Mouse (Mus musculus): ENCODE measurements around the gene Ppp2r5b.

GRCm38 (mm10) chr19:6281122-6282020 is 45.7 kb upstream of the Ppp2r5b start:
- TF ChIP-seq CTCF (IDR thresholded peaks at IDR 0.05; ENCODE audit: low read depth, low read length) (no peak), POLR2A (IDR thresholded peaks at IDR 0.05; ENCODE audit: extremely low read depth, insufficient read depth, low read length) (no peak)
